Mouse (Mus musculus): ENCODE measurements around the gene Tmem42. TPM values are rescaled to one million over a fixed set of nuclear protein-coding genes. Genes with fewer than 3 reads are reported as not detected.

Tmem42 gene
- polyA plus RNA-seq (2015; fragmentation: Nextera tagmentation; extraction: Ambion mirVana), result 28.0 and 28.5 TPM in 2 replicates

DNA sequence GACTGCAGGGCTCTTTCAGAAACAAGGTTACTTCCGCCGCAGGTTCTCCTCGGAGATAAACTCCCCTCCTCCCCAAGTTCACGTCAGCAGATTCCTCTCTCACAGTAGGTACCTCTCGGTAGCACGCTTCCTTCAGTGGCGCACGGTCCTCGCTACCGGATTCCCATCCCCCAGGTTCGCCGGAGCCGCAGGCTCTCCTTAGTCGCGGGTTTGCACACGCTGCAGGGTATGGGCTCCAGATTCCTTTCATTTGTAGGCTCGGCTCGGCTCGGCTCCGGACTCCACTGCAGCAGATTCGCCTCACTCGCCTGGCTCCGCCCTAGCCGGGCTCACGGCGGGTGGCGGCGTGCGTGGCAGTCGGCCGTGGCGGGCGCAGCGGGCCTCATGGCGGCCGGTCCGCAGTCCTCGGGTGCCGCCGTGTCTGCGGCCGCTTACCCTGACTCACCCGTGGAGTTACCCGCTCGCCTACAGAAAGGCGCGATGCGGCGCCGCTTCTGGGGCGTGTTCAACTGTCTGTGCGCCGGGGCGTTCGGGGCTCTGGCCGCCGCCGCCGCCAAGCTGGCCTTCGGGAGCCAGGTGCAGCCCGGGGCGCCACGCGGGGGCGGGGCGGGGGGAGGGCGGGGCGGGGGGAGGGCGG, at the start of gene Tmem42:
Gene Tmem42 (plus strand): TSS at position 332 of the 637 bp plus-strand sequence.
- peak within 1 kb of the TSS; percentile 82 for H3K9ac ChIP-seq (replicated peaks)
- H3K4me1 ChIP-seq, result peaks cover 30% of the 10 kb centered on the region
- H3K4me3 ChIP-seq (replicated peaks), result peak within 1 kb of the TSS; percentile 79
- peak; percentile 96 for ATAC-seq (ENCODE audit: low FRiP score)
- peak within 1 kb of the TSS; percentile 92 for H3K27ac ChIP-seq (replicated peaks)
- peak within 1 kb of the TSS; percentile 80 for H3K4me2 ChIP-seq
- no peaks in the 10 kb centered on the region for H3K9me3 ChIP-seq (replicated peaks)
- WGBS, result under 1% methylated on average over 56 of the region's 69 CpGs
- H3K27me3 ChIP-seq (replicated peaks), result no peaks in the 10 kb centered on the region
- H3K36me3 ChIP-seq, result 0 out of 2 replicates have a peak, but pooled peaks cover under 1% of the 10 kb centered on the region

DNA sequence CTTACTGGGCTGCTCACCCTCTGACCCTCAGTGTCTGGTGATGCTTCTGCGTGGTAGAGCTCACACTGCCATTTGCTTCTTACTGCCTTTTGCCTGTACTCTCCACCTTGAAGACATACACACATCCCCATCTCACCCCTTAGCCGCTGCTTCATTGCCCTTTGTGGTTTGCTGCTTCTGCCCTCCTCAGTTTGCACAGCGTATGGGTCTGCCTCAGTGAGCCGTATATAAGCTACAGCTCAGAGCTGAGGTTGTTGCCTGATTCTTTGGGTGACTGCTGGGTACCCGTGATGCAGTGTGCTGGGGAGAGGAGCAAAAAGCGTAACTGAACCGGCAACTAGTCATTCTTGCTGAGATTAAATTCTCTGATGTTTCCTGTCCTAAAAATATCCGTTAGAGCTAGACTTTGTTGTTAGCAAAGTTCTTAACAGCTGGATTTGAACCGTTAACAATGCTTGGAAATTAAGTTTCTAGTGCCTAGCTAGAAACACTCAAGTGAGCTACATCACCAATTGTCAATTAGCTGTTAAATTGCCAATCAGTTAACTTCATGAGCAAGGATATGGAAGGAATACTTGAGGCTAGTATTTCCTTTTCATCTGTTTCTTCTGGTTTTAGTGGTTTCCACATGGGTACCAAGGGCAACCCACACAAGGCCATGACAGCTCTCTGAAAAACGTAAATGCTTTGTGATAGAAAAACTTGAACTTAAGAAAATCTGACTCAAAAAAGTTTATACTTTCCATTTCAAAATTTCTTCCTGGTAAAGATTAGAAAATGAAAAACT, 22.5 kb upstream of the Tmem42 start:
- Histone ChIP-seq H3K4me2 (no peak overlapping the region), H3K4me1 (no peaks in the 10 kb centered on the region), H3K4me3 (replicated peaks) (no peak overlapping the region), H3K9ac (replicated peaks) (no peak overlapping the region), H3K36me3 (no peaks in the 10 kb centered on the region), H3K27ac (replicated peaks) (no peak overlapping the region), H3K9me3 (replicated peaks) (no peaks in the 10 kb centered on the region), H3K27me3 (replicated peaks) (no peaks in the 10 kb centered on the region)
- ATAC-seq (ENCODE audit: low FRiP score), result no peak
- 91% methylated on average over 10 of the region's 10 CpGs for WGBS

DNA sequence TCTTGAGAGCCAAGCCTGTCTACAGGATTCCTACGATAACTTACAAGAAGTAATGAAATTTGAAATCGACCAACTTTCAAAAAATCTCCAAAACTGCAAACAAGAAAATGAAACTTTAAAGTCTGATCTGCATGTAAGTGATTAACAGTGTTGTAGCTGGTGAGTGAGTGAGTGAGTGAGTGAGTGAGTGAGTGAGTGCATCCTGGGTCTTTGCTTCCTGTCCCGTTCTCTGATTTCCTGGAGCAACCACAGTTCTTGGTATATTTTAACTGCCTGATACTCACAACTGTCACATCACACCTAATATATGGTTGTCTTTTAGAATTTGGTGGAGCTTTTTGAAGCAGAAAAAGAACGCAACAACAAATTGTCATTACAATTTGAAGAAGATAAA, 21.9 kb upstream of the Tmem42 start:
- Histone ChIP-seq H3K36me3 (no peaks in the 10 kb centered on the region), H3K27ac (replicated peaks) (no peak overlapping the region), H3K4me1 (no peaks in the 10 kb centered on the region), H3K4me2 (no peak overlapping the region), H3K9ac (replicated peaks) (no peak overlapping the region), H3K9me3 (replicated peaks) (no peaks in the 10 kb centered on the region), H3K4me3 (replicated peaks) (no peak overlapping the region), H3K27me3 (replicated peaks) (no peaks in the 10 kb centered on the region)
- no peak for ATAC-seq (ENCODE audit: low FRiP score)
- WGBS, result 96% methylated on average over 4 of the region's 4 CpGs

DNA sequence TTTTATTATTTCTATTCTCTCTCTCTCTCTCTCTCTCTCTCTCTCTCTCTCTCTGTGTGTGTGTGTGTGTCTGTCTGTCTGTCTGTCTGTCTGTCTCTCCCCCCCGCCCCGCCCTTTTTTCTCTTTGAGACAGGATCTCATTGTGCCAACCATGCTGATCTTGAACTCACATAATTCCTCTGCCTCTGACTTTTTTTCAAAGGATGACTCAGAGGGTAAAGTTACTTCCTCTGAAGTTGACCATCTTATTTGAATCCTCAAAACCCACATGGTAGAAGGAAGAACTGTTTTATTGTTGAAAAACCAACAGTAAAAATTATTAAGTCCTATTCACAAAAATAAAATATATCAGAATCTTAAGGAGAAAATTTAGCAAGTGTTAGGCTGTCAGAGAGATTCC, 16.4 kb upstream of the Tmem42 start:
- no peak overlapping the region for H3K4me3 ChIP-seq (replicated peaks)
- no peaks in the 10 kb centered on the region for H3K9me3 ChIP-seq (replicated peaks)
- no peaks in the 10 kb centered on the region for H3K27me3 ChIP-seq (replicated peaks)
- no peak overlapping the region for H3K9ac ChIP-seq (replicated peaks)
- no peak overlapping the region for H3K4me2 ChIP-seq
- H3K36me3 ChIP-seq, result no peaks in the 10 kb centered on the region
- no peak overlapping the region for H3K27ac ChIP-seq (replicated peaks)
- H3K4me1 ChIP-seq, result no peaks in the 10 kb centered on the region
- ATAC-seq (ENCODE audit: low FRiP score), result no peak
- 100% methylated on average over 2 of the region's 2 CpGs for WGBS

DNA sequence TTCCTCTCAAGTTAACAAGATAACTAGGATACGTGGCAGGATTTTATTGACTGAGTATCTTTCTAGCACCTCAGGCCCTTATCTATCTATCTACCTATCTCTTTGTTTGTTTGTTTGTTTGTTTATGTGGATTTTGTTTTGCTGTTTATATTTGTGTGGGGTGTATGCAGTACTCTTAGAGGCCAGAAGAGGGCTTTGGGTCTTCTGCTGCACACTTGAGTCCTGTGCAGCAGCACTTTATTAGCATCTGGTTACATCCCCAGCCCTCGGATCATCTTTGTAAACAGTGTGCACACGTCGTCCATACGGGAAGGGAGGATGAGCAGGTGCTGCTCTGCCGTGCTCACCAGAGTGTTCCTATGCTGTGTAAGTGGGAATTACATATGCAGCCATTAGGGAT, 15.1 kb upstream of the Tmem42 start:
- Histone ChIP-seq H3K36me3 (peaks cover 9% of the 10 kb centered on the region; the same call in 1 of the 2 replicates), H3K9ac (replicated peaks) (no peak overlapping the region), H3K4me2 (no peak overlapping the region), H3K9me3 (replicated peaks) (no peaks in the 10 kb centered on the region), H3K27ac (replicated peaks) (no peak overlapping the region), H3K4me3 (replicated peaks) (no peak overlapping the region), H3K27me3 (replicated peaks) (no peaks in the 10 kb centered on the region), H3K4me1 (no peaks in the 10 kb centered on the region)
- ATAC-seq (ENCODE audit: low FRiP score), result no peak
- 64% methylated on average over 6 of the region's 6 CpGs for WGBS

DNA sequence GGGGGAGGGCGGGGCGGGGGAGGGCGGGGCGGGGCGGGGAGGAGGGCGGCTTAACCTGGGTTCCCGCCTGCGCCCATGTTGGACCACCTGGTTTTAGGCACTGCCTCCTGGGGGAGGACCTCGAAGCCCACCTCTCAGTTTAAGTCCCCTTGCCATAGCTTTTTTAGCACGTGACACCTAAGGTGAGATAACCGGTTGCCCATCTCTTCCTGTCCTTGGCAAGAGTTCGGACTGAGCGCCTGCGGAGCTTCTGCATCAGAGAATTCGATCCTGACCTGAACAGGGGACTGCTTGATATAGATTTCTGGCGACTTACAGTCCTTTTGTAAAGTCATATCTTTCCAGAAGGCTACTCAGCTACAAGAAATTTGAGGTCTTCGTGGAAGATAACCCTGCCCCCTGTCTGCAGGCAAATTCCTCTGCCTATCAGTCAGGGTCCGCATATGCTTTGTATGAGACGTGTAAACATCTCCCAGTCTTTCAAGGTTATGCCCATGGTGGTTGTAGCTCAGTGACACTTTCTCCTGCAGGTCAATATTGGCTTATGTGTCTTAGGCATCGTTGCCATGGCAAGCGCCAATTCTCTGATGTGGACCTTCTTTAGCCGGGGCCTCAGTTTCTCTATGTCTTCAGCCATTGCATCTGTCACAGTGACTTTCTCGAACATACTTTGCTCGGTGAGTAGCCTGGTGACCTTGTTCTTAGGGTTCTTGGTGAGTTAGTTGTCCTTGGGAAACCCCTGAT, 682 bp downstream of the Tmem42 start:
- H3K36me3 ChIP-seq, result no peaks in the 10 kb centered on the region
- H3K4me3 ChIP-seq (replicated peaks), result peak overlapping the region; percentile 79
- 39% methylated on average over 18 of the region's 24 CpGs for WGBS
- no peaks in the 10 kb centered on the region for H3K9me3 ChIP-seq (replicated peaks)
- H3K9ac ChIP-seq (replicated peaks), result no peak overlapping the region
- no peaks in the 10 kb centered on the region for H3K27me3 ChIP-seq (replicated peaks)
- peak overlapping the region; percentile 92 for H3K27ac ChIP-seq (replicated peaks)
- H3K4me1 ChIP-seq, result peaks cover 30% of the 10 kb centered on the region
- peak overlapping the region; percentile 80 for H3K4me2 ChIP-seq
- ATAC-seq (ENCODE audit: low FRiP score), result peak; percentile 32

DNA sequence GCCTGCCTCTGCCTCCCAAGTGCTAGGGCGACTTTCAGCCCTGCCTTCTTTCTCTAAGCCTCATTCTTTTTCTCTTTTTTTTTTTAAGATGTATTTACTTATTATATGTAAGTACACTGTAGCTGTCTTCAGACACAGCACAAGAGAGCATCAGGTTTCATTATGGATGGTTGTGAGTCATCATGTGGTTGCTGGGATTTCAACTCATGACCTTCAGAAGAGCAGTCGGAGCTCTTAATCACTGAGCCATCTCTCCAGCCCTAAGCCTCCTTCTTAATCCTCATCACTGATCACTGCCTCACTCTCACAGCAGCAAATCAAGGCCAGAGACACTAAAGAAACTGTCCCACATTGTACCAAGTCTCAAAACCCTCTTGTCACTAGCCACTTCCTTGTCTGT, 3.1 kb downstream of the Tmem42 start:
- no peak overlapping the region for H3K4me3 ChIP-seq (replicated peaks)
- no peaks in the 10 kb centered on the region for H3K9me3 ChIP-seq (replicated peaks)
- H3K27me3 ChIP-seq (replicated peaks), result no peaks in the 10 kb centered on the region
- H3K27ac ChIP-seq (replicated peaks), result no peak overlapping the region
- no peaks in the 10 kb centered on the region for H3K36me3 ChIP-seq
- no peak overlapping the region for H3K9ac ChIP-seq (replicated peaks)
- peaks cover 21% of the 10 kb centered on the region for H3K4me1 ChIP-seq
- no peak overlapping the region for H3K4me2 ChIP-seq
- no peak for ATAC-seq (ENCODE audit: low FRiP score)
- whole genome bisulfite sequencing, result 95% methylated on average over 2 of the region's 2 CpGs

DNA sequence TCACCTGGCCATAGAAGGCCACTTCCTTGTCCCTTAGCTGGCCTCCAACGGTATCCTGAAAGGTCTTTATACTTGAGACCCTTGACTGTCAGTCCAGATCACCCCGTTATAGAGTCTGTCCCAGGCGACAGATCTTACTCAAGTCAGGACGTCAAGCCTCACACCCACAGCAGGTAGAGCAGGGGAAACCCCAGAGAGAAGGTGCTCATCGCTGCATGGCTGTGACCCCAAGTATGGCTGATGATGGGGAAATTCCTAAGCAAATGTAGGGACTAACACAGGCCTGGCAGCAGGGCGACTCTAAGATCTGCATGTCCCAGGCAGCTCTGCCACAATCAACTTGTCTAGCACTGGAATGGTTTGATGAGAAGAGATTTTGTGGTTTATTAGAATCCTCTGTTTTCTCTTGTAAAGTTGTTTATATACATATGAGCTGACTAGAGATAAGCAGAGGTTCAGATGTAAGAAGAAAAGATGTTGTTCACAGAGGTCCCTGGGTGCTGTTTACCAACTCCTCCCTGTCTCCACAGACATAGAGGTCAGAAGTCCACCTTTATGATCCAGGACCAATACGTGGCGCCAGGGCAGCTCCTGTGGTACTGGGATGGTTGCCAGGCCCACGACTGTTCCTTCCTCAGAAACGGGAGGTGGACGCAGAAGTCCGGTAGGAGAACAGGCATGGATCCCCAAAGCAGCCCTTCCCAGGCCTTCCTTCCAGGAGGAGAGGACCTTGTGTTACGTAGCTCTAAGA, 10.5 kb downstream of the Tmem42 start:
- H3K9ac ChIP-seq (replicated peaks), result no peak overlapping the region
- ATAC-seq (ENCODE audit: low FRiP score), result no peak
- H3K27me3 ChIP-seq (replicated peaks), result no peaks in the 10 kb centered on the region
- no peaks in the 10 kb centered on the region for H3K36me3 ChIP-seq
- 91% methylated on average over 13 of the region's 13 CpGs for WGBS
- H3K27ac ChIP-seq (replicated peaks), result no peak overlapping the region
- H3K4me2 ChIP-seq, result no peak overlapping the region
- H3K4me1 ChIP-seq, result no peaks in the 10 kb centered on the region
- H3K4me3 ChIP-seq (replicated peaks), result no peak overlapping the region
- H3K9me3 ChIP-seq (replicated peaks), result no peaks in the 10 kb centered on the region

DNA sequence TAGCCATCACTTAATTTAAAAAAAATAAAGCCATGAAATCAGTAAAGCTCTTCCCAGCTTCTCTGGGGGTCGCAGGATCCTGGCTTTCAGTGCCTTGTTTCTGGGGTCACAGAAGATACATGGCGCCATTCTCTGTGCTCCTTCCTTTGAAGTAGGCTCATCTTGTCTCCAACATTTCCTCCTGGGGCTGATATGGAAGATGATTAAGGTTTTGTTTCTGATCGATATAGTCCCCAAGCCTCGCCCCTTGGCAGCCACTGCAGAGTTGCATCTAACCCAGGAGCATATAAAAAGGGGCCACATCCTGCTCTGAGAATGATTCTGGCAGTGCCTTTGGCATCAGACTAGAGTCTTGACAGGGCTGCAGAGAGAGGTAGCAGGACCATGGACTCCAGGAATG, 13.3 kb downstream of the Tmem42 start, which contains the start of gene Tgm4:
Gene Tgm4 (plus strand): TSS at position 301 of the 400 bp plus-strand sequence.
- no peaks in the 10 kb centered on the region for H3K4me1 ChIP-seq
- H3K27me3 ChIP-seq (replicated peaks), result no peaks in the 10 kb centered on the region
- H3K9me3 ChIP-seq (replicated peaks), result no peaks in the 10 kb centered on the region
- no peak within 1 kb of the TSS for H3K4me3 ChIP-seq (replicated peaks)
- H3K4me2 ChIP-seq, result no peak within 1 kb of the TSS
- no peak for ATAC-seq (ENCODE audit: low FRiP score)
- WGBS, result 91% methylated on average over 4 of the region's 4 CpGs
- no peaks in the 10 kb centered on the region for H3K36me3 ChIP-seq
- H3K27ac ChIP-seq (replicated peaks), result no peak within 1 kb of the TSS
- no peak within 1 kb of the TSS for H3K9ac ChIP-seq (replicated peaks)

DNA sequence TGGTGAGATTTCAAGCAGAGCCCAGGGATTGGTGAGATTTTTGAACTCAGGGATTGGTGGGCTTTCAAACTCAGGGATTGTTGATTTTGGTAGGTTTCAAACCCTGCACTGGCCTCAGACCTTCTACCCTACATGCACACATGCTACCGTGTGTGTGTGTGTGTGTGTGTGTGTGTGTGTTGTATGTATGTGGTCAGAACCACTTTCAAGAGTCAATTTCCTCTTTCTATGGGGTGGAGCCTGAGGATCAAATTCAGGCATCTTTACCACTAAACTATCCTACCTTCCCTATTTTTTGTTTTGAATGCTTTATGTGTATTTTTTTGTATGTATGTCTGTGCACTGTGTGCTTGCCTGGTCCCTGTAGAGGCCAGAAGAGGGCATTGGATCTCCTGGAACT, 26.5 kb downstream of the Tmem42 start:
- Histone ChIP-seq H3K4me2 (no peak overlapping the region), H3K27ac (replicated peaks) (no peak overlapping the region), H3K4me1 (no peaks in the 10 kb centered on the region), H3K9me3 (replicated peaks) (no peaks in the 10 kb centered on the region), H3K27me3 (replicated peaks) (no peaks in the 10 kb centered on the region), H3K4me3 (replicated peaks) (no peak overlapping the region), H3K9ac (replicated peaks) (no peak overlapping the region), H3K36me3 (no peaks in the 10 kb centered on the region)
- WGBS, result 95% methylated on average over 1 of the region's 1 CpGs
- no peak for ATAC-seq (ENCODE audit: low FRiP score)

DNA sequence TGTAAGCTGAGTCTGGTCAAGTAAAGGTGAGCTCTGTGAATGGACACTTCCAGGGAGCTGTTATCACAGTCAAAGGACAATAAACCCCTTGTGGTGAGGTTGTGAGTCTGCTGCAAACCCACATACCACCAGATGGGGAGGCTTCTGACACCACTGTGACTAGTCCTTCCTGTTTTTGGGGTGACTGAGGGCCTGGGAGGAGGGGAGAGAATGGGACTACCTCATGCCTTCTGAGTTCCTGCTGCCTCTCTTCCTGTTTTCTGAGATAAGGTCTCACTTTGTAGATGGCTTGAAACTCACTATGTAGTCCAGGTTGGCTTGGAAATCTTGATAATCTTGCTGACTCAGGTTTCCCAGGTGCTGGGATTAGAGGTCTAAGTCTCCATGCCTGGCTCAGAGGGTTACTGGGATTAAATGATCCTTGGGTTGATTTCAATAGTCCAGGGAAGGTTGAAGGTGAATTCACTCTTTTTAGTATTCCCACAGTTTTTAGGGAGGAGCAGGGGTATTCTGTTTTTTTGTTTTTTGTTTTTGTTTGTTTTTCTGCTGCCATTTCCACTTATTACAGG, 37.7 kb downstream of the Tmem42 start:
- Histone ChIP-seq H3K36me3 (no peaks in the 10 kb centered on the region), H3K27ac (replicated peaks) (no peak overlapping the region), H3K27me3 (replicated peaks) (no peaks in the 10 kb centered on the region), H3K9ac (replicated peaks) (no peak overlapping the region), H3K4me3 (replicated peaks) (no peak overlapping the region), H3K4me2 (no peak overlapping the region), H3K4me1 (no peaks in the 10 kb centered on the region), H3K9me3 (replicated peaks) (no peaks in the 10 kb centered on the region)
- ATAC-seq (ENCODE audit: low FRiP score), result no peak
